Mouse (Mus musculus): ENCODE measurements around the gene Vmn1r236. TPM values are rescaled to one million over a fixed set of nuclear protein-coding genes. Genes with fewer than 3 reads are reported as not detected.
A peak's percentile ranks its signal among the peaks of the same experiment; 100 is the strongest.

Vmn1r236 gene
- polyA plus RNA-seq (2012; rRNA removed) = not detected in 2 replicates

GRCm38 (mm10) chr17:21282642-21283041 is at the start of gene Vmn1r236:
Gene Vmn1r236 (plus strand): TSS chr17:21282942.
- Histone ChIP-seq H3K27me3 (ENCODE audit: control insufficient read depth, insufficient read depth, low read length) (no peaks in the 10 kb centered on the region), H3K27ac (ENCODE audit: control insufficient read depth, insufficient read depth, low read depth, low read length) (no peak within 1 kb of the TSS), H3K4me3 (ENCODE audit: control insufficient read depth, low read depth, low read length) (peak within 1 kb of the TSS; percentile 33; the same call in 1 of the 2 replicates), H3K4me1 (ENCODE audit: control insufficient read depth, insufficient read depth, low read length) (no peaks in the 10 kb centered on the region), H3K36me3 (ENCODE audit: control insufficient read depth, insufficient read depth, low read length) (no peaks in the 10 kb centered on the region)
- TF ChIP-seq CTCF (IDR thresholded peaks at IDR 0.05; ENCODE audit: control insufficient read depth, insufficient read depth, insufficient replicate concordance, low read depth, low read length) = no peak
- TF ChIP-seq POLR2A (IDR thresholded peaks at IDR 0.05; ENCODE audit: control insufficient read depth, low read depth, low read length) = no peak

GRCm38 (mm10) chr17:21256111-21256510 is 26.6 kb upstream of the Vmn1r236 start, which contains the start of gene Vmn1r235:
Gene Vmn1r235 (plus strand): TSS chr17:21256411.
- no peaks in the 10 kb centered on the region for H3K36me3 ChIP-seq (ENCODE audit: control insufficient read depth, insufficient read depth, low read length)
- no peak within 1 kb of the TSS for H3K27ac ChIP-seq (ENCODE audit: control insufficient read depth, insufficient read depth, low read depth, low read length)
- TF ChIP-seq POLR2A (IDR thresholded peaks at IDR 0.05; ENCODE audit: control insufficient read depth, low read depth, low read length) (no peak), CTCF (IDR thresholded peaks at IDR 0.05; ENCODE audit: control insufficient read depth, insufficient read depth, insufficient replicate concordance, low read depth, low read length) (no peak)
- no peak within 1 kb of the TSS for H3K4me3 ChIP-seq (ENCODE audit: control insufficient read depth, low read depth, low read length)
- H3K27me3 ChIP-seq (ENCODE audit: control insufficient read depth, insufficient read depth, low read length) = no peaks in the 10 kb centered on the region
- no peaks in the 10 kb centered on the region for H3K4me1 ChIP-seq (ENCODE audit: control insufficient read depth, insufficient read depth, low read length)

GRCm38 (mm10) chr17:21272103-21272502 is 10.6 kb upstream of the Vmn1r236 start:
- Histone ChIP-seq H3K27me3 (ENCODE audit: control insufficient read depth, insufficient read depth, low read length) (no peaks in the 10 kb centered on the region), H3K36me3 (ENCODE audit: control insufficient read depth, insufficient read depth, low read length) (no peaks in the 10 kb centered on the region), H3K4me3 (ENCODE audit: control insufficient read depth, low read depth, low read length) (no peak overlapping the region), H3K27ac (ENCODE audit: control insufficient read depth, insufficient read depth, low read depth, low read length) (no peak overlapping the region), H3K4me1 (ENCODE audit: control insufficient read depth, insufficient read depth, low read length) (no peaks in the 10 kb centered on the region)
- TF ChIP-seq CTCF (IDR thresholded peaks at IDR 0.05; ENCODE audit: control insufficient read depth, insufficient read depth, insufficient replicate concordance, low read depth, low read length) = no peak
- no peak for TF ChIP-seq POLR2A (IDR thresholded peaks at IDR 0.05; ENCODE audit: control insufficient read depth, low read depth, low read length)

GRCm38 (mm10) chr17:21284395-21284794 is 1.7 kb downstream of the Vmn1r236 start:
- no peaks in the 10 kb centered on the region for H3K27me3 ChIP-seq (ENCODE audit: control insufficient read depth, insufficient read depth, low read length)
- TF ChIP-seq CTCF (IDR thresholded peaks at IDR 0.05; ENCODE audit: control insufficient read depth, insufficient read depth, insufficient replicate concordance, low read depth, low read length) (no peak), POLR2A (IDR thresholded peaks at IDR 0.05; ENCODE audit: control insufficient read depth, low read depth, low read length) (no peak)
- H3K4me1 ChIP-seq (ENCODE audit: control insufficient read depth, insufficient read depth, low read length) = no peaks in the 10 kb centered on the region
- H3K4me3 ChIP-seq (ENCODE audit: control insufficient read depth, low read depth, low read length) = no peak overlapping the region
- H3K27ac ChIP-seq (ENCODE audit: control insufficient read depth, insufficient read depth, low read depth, low read length) = no peak overlapping the region
- no peaks in the 10 kb centered on the region for H3K36me3 ChIP-seq (ENCODE audit: control insufficient read depth, insufficient read depth, low read length)

GRCm38 (mm10) chr17:21289695-21290094 is 7.0 kb downstream of the Vmn1r236 start:
- Histone ChIP-seq H3K4me1 (ENCODE audit: control insufficient read depth, insufficient read depth, low read length) (no peaks in the 10 kb centered on the region), H3K4me3 (ENCODE audit: control insufficient read depth, low read depth, low read length) (no peak overlapping the region), H3K27ac (ENCODE audit: control insufficient read depth, insufficient read depth, low read depth, low read length) (no peak overlapping the region), H3K36me3 (ENCODE audit: control insufficient read depth, insufficient read depth, low read length) (no peaks in the 10 kb centered on the region), H3K27me3 (ENCODE audit: control insufficient read depth, insufficient read depth, low read length) (no peaks in the 10 kb centered on the region)
- TF ChIP-seq POLR2A (IDR thresholded peaks at IDR 0.05; ENCODE audit: control insufficient read depth, low read depth, low read length) (no peak), CTCF (IDR thresholded peaks at IDR 0.05; ENCODE audit: control insufficient read depth, insufficient read depth, insufficient replicate concordance, low read depth, low read length) (no peak)

GRCm38 (mm10) chr17:21311565-21311964 is 28.8 kb downstream of the Vmn1r236 start, which contains the start of gene Vmn1r237:
Gene Vmn1r237 (plus strand): TSS chr17:21311865.
- H3K4me1 ChIP-seq (ENCODE audit: control insufficient read depth, insufficient read depth, low read length) = no peaks in the 10 kb centered on the region
- H3K27me3 ChIP-seq (ENCODE audit: control insufficient read depth, insufficient read depth, low read length) = no peaks in the 10 kb centered on the region
- H3K4me3 ChIP-seq (ENCODE audit: control insufficient read depth, low read depth, low read length) = no peak within 1 kb of the TSS
- TF ChIP-seq CTCF (IDR thresholded peaks at IDR 0.05; ENCODE audit: control insufficient read depth, insufficient read depth, insufficient replicate concordance, low read depth, low read length) (no peak), POLR2A (IDR thresholded peaks at IDR 0.05; ENCODE audit: control insufficient read depth, low read depth, low read length) (no peak)
- no peak within 1 kb of the TSS for H3K27ac ChIP-seq (ENCODE audit: control insufficient read depth, insufficient read depth, low read depth, low read length)
- H3K36me3 ChIP-seq (ENCODE audit: control insufficient read depth, insufficient read depth, low read length) = no peaks in the 10 kb centered on the region

Other genes starting within 250 kb of the Vmn1r236 start
- gene Vmn1r234, start 56.9 kb upstream of the Vmn1r236 start, polyA plus RNA-seq (2012; rRNA removed) = 0.11 TPM in 1 of 2 replicates, not detected in the other
- not detected in 2 replicates for gene Vmn1r235, start 26.5 kb upstream of the Vmn1r236 start, polyA plus RNA-seq (2012; rRNA removed)
- not detected in 2 replicates for gene Vmn1r237, start 28.9 kb downstream of the Vmn1r236 start, polyA plus RNA-seq (2012; rRNA removed)
- 0.38 and 0.59 TPM in 2 replicates for gene Zfp677, start 100.8 kb downstream of the Vmn1r236 start, polyA plus RNA-seq (2012; rRNA removed)
- gene Zfp54, start 140.3 kb downstream of the Vmn1r236 start, polyA plus RNA-seq (2012; rRNA removed) = 3.1 and 4.3 TPM in 2 replicates
- 2.5 and 3.3 TPM in 2 replicates for gene Zfp51, start 167.4 kb downstream of the Vmn1r236 start, polyA plus RNA-seq (2012; rRNA removed)
- gene Zfp53, start 206.1 kb downstream of the Vmn1r236 start, polyA plus RNA-seq (2012; rRNA removed) = 0.23 and 0.48 TPM in 2 replicates